Mouse (Mus musculus) liver, embryonic 16.5 days (tissue): Measurements from ENCODE around the gene Mrpl39. TPM values are rescaled to one million over a fixed set of nuclear protein-coding genes. Genes with fewer than 3 reads are reported as not detected.

Source experiments
- ATAC-seq: fragments of 200-750 bp; cut with Nextera tagmentation; 2 replicates; pipeline ENCODE4 v1.8.0; 2017; ENCODE audit warnings: low read depth, mild to moderate bottlenecking, moderate number of reproducible peaks, moderate library complexity
- H3K27ac ChIP-seq: fragments of 300-500 bp; sonication (generic); 2 replicates; pipeline ENCODE4 v1.5.1; 2014; ENCODE audit warnings: mild to moderate bottlenecking, low read length
- H3K27me3 ChIP-seq: fragments of 300-500 bp; sonication (generic); 2 replicates; pipeline ENCODE4 v1.6.1; 2014; ENCODE audit warnings: low read depth, low read length, mixed read lengths; ENCODE audit not compliant: control insufficient read depth, insufficient read depth
- H3K36me3 ChIP-seq: fragments of 300-500 bp; sonication (generic); 2 replicates; pipeline ENCODE4 v1.6.1; 2014; ENCODE audit warnings: mild to moderate bottlenecking; ENCODE audit not compliant: control insufficient read depth, insufficient read depth
- H3K4me1 ChIP-seq: fragments of 300-500 bp; sonication (generic); 2 replicates; pipeline ENCODE4 v1.6.1; 2014; ENCODE audit warnings: low read depth, low read length, mixed read lengths; ENCODE audit not compliant: control insufficient read depth
- H3K4me2 ChIP-seq: fragments of 300-500 bp; sonication (generic); 2 replicates; pipeline ENCODE4 v1.6.1; 2014; ENCODE audit warnings: low read depth, low read length, mixed read lengths
- H3K4me3 ChIP-seq: fragments of 300-500 bp; sonication (generic); 2 replicates; pipeline ENCODE4 v1.5.1; 2014; ENCODE audit warnings: low read depth, mild to moderate bottlenecking, low read length
- H3K9ac ChIP-seq: fragments of 300-500 bp; sonication (generic); 2 replicates; pipeline ENCODE4 v1.6.1; 2014; ENCODE audit warnings: low read depth, low read length
- H3K9me3 ChIP-seq: fragments of 300-500 bp; sonication (generic); replicated peaks from 2 replicates; pipeline ENCODE4 v1.6.1; 2016; ENCODE audit warnings: low read length; ENCODE audit not compliant: control insufficient read depth
- WGBS: fragments of 180-500 bp; shearing (Covaris S2); extraction: QIAGEN DNeasy Blood & Tissue Kit; methylation state at CpG from one replicate; pipeline ENCODE4 v1.1.7; 2014; ENCODE audit not compliant: insufficient replicate concordance; 5-methylcytosine and 5-hydroxymethylcytosine counted together
- polyA plus RNA-seq: library from polyadenylated mRNA; unstranded; fragments of >200 nt; fragmentation: Nextera tagmentation; extraction: Ambion mirVana; gene quantifications from 2 replicates; pipeline ENCODE4 v1.2.1, GENCODE M21; 2015

Gene Mrpl39
- polyA plus RNA-seq = 21.1 and 21.8 TPM in 2 replicates

- Histone ChIP-seq H3K4me3 (peak within 1 kb of the TSS; percentile 81), H3K9me3 (no peaks in the 10 kb centered on the region), H3K27ac (peak within 1 kb of the TSS; percentile 29; the same call in 1 of the 2 replicates), H3K4me1 (peaks cover 5% of the 10 kb centered on the region), H3K4me2 (peak within 1 kb of the TSS; percentile 83), H3K9ac (peak within 1 kb of the TSS; percentile 69), H3K27me3 (no peaks in the 10 kb centered on the region), H3K36me3 (no peaks in the 10 kb centered on the region)
- peak; percentile 98 for ATAC-seq
- under 1% methylated on average over 60 of the region's 66 CpGs for WGBS
Measured at GRCm38 (mm10) chr16:84735166-84736105, at the start of gene Mrpl39. Mrpl39 (minus strand) TSS chr16:84735742.

- H3K4me3 ChIP-seq = no peak overlapping the region
- no peak for ATAC-seq
- WGBS = 47% methylated on average over 7 of the region's 7 CpGs
- H3K4me2 ChIP-seq = no peak overlapping the region
- no peak overlapping the region for H3K9ac ChIP-seq
- H3K27ac ChIP-seq = no peak overlapping the region
- H3K36me3 ChIP-seq = no peaks in the 10 kb centered on the region
- no peaks in the 10 kb centered on the region for H3K27me3 ChIP-seq
- H3K9me3 ChIP-seq = no peaks in the 10 kb centered on the region
- H3K4me1 ChIP-seq = no peaks in the 10 kb centered on the region
Measured at GRCm38 (mm10) chr16:84784966-84785365, 49.4 kb upstream of the Mrpl39 start.

GRCm38 (mm10) chr16:84783279-84783678 lies 47.7 kb upstream of the Mrpl39 start:
- Histone ChIP-seq H3K36me3 (no peaks in the 10 kb centered on the region), H3K9me3 (no peaks in the 10 kb centered on the region), H3K9ac (no peak overlapping the region), H3K27ac (no peak overlapping the region), H3K27me3 (no peaks in the 10 kb centered on the region), H3K4me3 (no peak overlapping the region), H3K4me1 (no peaks in the 10 kb centered on the region), H3K4me2 (no peak overlapping the region)
- ATAC-seq = no peak
- WGBS = 10% methylated on average over 2 of the region's 2 CpGs

GRCm38 (mm10) chr16:84779718-84780117 lies 44.2 kb upstream of the Mrpl39 start:
- H3K36me3 ChIP-seq = no peaks in the 10 kb centered on the region
- H3K4me2 ChIP-seq = no peak overlapping the region
- H3K27ac ChIP-seq = no peak overlapping the region
- no peak for ATAC-seq
- no peaks in the 10 kb centered on the region for H3K9me3 ChIP-seq
- H3K9ac ChIP-seq = no peak overlapping the region
- 54% methylated on average over 5 of the region's 5 CpGs for WGBS
- H3K27me3 ChIP-seq = peaks cover 8% of the 10 kb centered on the region
- no peak overlapping the region for H3K4me3 ChIP-seq
- no peaks in the 10 kb centered on the region for H3K4me1 ChIP-seq

GRCm38 (mm10) chr16:84778861-84779630 lies 43.5 kb upstream of the Mrpl39 start:
- WGBS = 67% methylated on average over 6 of the region's 6 CpGs
- no peak overlapping the region for H3K4me2 ChIP-seq
- no peak overlapping the region for H3K4me3 ChIP-seq
- peaks cover 15% of the 10 kb centered on the region for H3K27me3 ChIP-seq
- no peaks in the 10 kb centered on the region for H3K36me3 ChIP-seq
- no peak for ATAC-seq
- H3K4me1 ChIP-seq = no peaks in the 10 kb centered on the region
- H3K27ac ChIP-seq = no peak overlapping the region
- H3K9ac ChIP-seq = no peak overlapping the region
- no peaks in the 10 kb centered on the region for H3K9me3 ChIP-seq

GRCm38 (mm10) chr16:84778431-84778830 lies 42.9 kb upstream of the Mrpl39 start:
- H3K9ac ChIP-seq = no peak overlapping the region
- ATAC-seq = no peak
- H3K4me3 ChIP-seq = no peak overlapping the region
- H3K4me2 ChIP-seq = no peak overlapping the region
- WGBS = 59% methylated on average over 6 of the region's 6 CpGs
- H3K4me1 ChIP-seq = no peaks in the 10 kb centered on the region
- no peaks in the 10 kb centered on the region for H3K36me3 ChIP-seq
- H3K9me3 ChIP-seq = no peaks in the 10 kb centered on the region
- no peak overlapping the region for H3K27ac ChIP-seq
- H3K27me3 ChIP-seq = peaks cover 21% of the 10 kb centered on the region

GRCm38 (mm10) chr16:84776089-84776784 lies 40.7 kb upstream of the Mrpl39 start:
- H3K4me3 ChIP-seq = no peak overlapping the region
- no peaks in the 10 kb centered on the region for H3K4me1 ChIP-seq
- H3K9me3 ChIP-seq = no peaks in the 10 kb centered on the region
- peaks cover 27% of the 10 kb centered on the region for H3K27me3 ChIP-seq
- H3K9ac ChIP-seq = no peak overlapping the region
- no peak overlapping the region for H3K27ac ChIP-seq
- H3K36me3 ChIP-seq = no peaks in the 10 kb centered on the region
- WGBS = 45% methylated on average over 7 of the region's 7 CpGs
- no peak overlapping the region for H3K4me2 ChIP-seq
- ATAC-seq = no peak

GRCm38 (mm10) chr16:84775356-84775755 lies 39.8 kb upstream of the Mrpl39 start:
- no peak overlapping the region for H3K4me2 ChIP-seq
- H3K4me1 ChIP-seq = no peaks in the 10 kb centered on the region
- no peak overlapping the region for H3K27ac ChIP-seq
- no peaks in the 10 kb centered on the region for H3K36me3 ChIP-seq
- H3K4me3 ChIP-seq = no peak overlapping the region
- H3K9ac ChIP-seq = no peak overlapping the region
- WGBS = 39% methylated on average over 11 of the region's 11 CpGs
- H3K9me3 ChIP-seq = no peaks in the 10 kb centered on the region
- H3K27me3 ChIP-seq = peaks cover 27% of the 10 kb centered on the region
- ATAC-seq = no peak
